Mouse (Mus musculus): Measurements from ENCODE around the gene Mark3. TPM values are rescaled to one million over a fixed set of nuclear protein-coding genes. Genes with fewer than 3 reads are reported as not detected.

Mark3 gene
- total and polyA plus RNA-seq, 3 experiments: 18.1 to 52.5 (median 50.6) TPM

- H3K4me3 ChIP-seq: no peak overlapping the region
- peaks cover 3% of the 10 kb centered on the region; the same call in 1 of the 2 replicates for H3K79me2 ChIP-seq (replicated peaks; ENCODE audit: control insufficient read depth, insufficient read depth, low read length)
- no peak overlapping the region for H3K27ac ChIP-seq
- peaks cover 6% of the 10 kb centered on the region for H3K4me1 ChIP-seq (ENCODE audit: control insufficient read depth, insufficient read depth, low read length)
- H3K36me3 ChIP-seq (ENCODE audit: control insufficient read depth, insufficient read depth, low read length): peaks cover 13% of the 10 kb centered on the region
- H3K9ac ChIP-seq (ENCODE audit: low read depth, low read length): no peak overlapping the region
- WGBS: 74% methylated on average over 2 of the region's 2 CpGs
- intact Hi-C loops (cut with DNase I): no loop called here
- DNase-seq: no peak
- H3K27me3 ChIP-seq (ENCODE audit: control insufficient read depth, insufficient read depth, low read length): no peaks in the 10 kb centered on the region
- TF ChIP-seq POLR2A (IDR thresholded peaks at IDR 0.05; ENCODE audit: insufficient read depth, low read depth, low read length) (no peak), EP300 (IDR thresholded peaks at IDR 0.05; ENCODE audit: insufficient read depth, low read depth, low read length) (no peak)
Observed at GRCm38 (mm10) chr12:111593775-111594174, 19.5 kb downstream of the Mark3 start.

- H3K9ac ChIP-seq (ENCODE audit: low read depth, low read length): no peak overlapping the region
- TF ChIP-seq POLR2A (IDR thresholded peaks at IDR 0.05; ENCODE audit: insufficient read depth, low read depth, low read length) (no peak), EP300 (IDR thresholded peaks at IDR 0.05; ENCODE audit: insufficient read depth, low read depth, low read length) (no peak), CTCF (IDR thresholded peaks at IDR 0.05) (no peak)
- H3K36me3 ChIP-seq (ENCODE audit: control insufficient read depth, insufficient read depth, low read length): peaks cover 10% of the 10 kb centered on the region
- no peak overlapping the region for H3K27ac ChIP-seq
- no peaks in the 10 kb centered on the region for H3K27me3 ChIP-seq (ENCODE audit: control insufficient read depth, insufficient read depth, low read length)
- no peak for DNase-seq
- no peak overlapping the region for H3K4me3 ChIP-seq
- 0 out of 2 replicates have a peak, but pooled peaks cover 3% of the 10 kb centered on the region for H3K79me2 ChIP-seq (replicated peaks; ENCODE audit: control insufficient read depth, insufficient read depth, low read length)
- peaks cover 12% of the 10 kb centered on the region for H3K4me1 ChIP-seq (ENCODE audit: control insufficient read depth, insufficient read depth, low read length)
- WGBS: 96% methylated on average over 1 of the region's 1 CpGs
- intact Hi-C loops (cut with DNase I): no loop called here
Observed at GRCm38 (mm10) chr12:111597310-111597709, 23.0 kb downstream of the Mark3 start.

GRCm38 (mm10) chr12:111598902-111599301 lies 24.6 kb downstream of the Mark3 start:
- Histone ChIP-seq H3K79me2 (replicated peaks; ENCODE audit: control insufficient read depth, insufficient read depth, low read length) (0 out of 2 replicates have a peak, but pooled peaks cover 3% of the 10 kb centered on the region), H3K9ac (ENCODE audit: low read depth, low read length) (no peak overlapping the region), H3K27me3 (ENCODE audit: control insufficient read depth, insufficient read depth, low read length) (no peaks in the 10 kb centered on the region), H3K4me3 (no peak overlapping the region), H3K4me1 (ENCODE audit: control insufficient read depth, insufficient read depth, low read length) (peaks cover 7% of the 10 kb centered on the region), H3K36me3 (ENCODE audit: control insufficient read depth, insufficient read depth, low read length) (peaks cover 2% of the 10 kb centered on the region), H3K27ac (no peak overlapping the region)
- intact Hi-C loops (cut with DNase I): no loop called here
- TF ChIP-seq CTCF (IDR thresholded peaks at IDR 0.05): no peak
- TF ChIP-seq POLR2A (IDR thresholded peaks at IDR 0.05; ENCODE audit: insufficient read depth, low read depth, low read length): no peak
- no peak for TF ChIP-seq EP300 (IDR thresholded peaks at IDR 0.05; ENCODE audit: insufficient read depth, low read depth, low read length)
- 96% methylated on average over 1 of the region's 1 CpGs for WGBS
- DNase-seq: no peak

GRCm38 (mm10) chr12:111599640-111600039 lies 25.3 kb downstream of the Mark3 start:
- Histone ChIP-seq H3K9ac (ENCODE audit: low read depth, low read length) (no peak overlapping the region), H3K27me3 (ENCODE audit: control insufficient read depth, insufficient read depth, low read length) (no peaks in the 10 kb centered on the region), H3K27ac (no peak overlapping the region), H3K4me1 (ENCODE audit: control insufficient read depth, insufficient read depth, low read length) (peaks cover 7% of the 10 kb centered on the region), H3K79me2 (replicated peaks; ENCODE audit: control insufficient read depth, insufficient read depth, low read length) (0 out of 2 replicates have a peak, but pooled peaks cover 3% of the 10 kb centered on the region), H3K36me3 (ENCODE audit: control insufficient read depth, insufficient read depth, low read length) (no peaks in the 10 kb centered on the region; the same call in none of the 2 replicates), H3K4me3 (no peak overlapping the region)
- 29% methylated on average over 5 of the region's 5 CpGs for WGBS
- intact Hi-C loops (cut with DNase I): no loop called here
- no peak for DNase-seq
- TF ChIP-seq EP300 (IDR thresholded peaks at IDR 0.05; ENCODE audit: insufficient read depth, low read depth, low read length) (no peak), POLR2A (IDR thresholded peaks at IDR 0.05; ENCODE audit: insufficient read depth, low read depth, low read length) (no peak), CTCF (IDR thresholded peaks at IDR 0.05) (no peak)

- Histone ChIP-seq H3K79me2 (replicated peaks; ENCODE audit: control insufficient read depth, insufficient read depth, low read length) (no peaks in the 10 kb centered on the region), H3K27ac (no peak overlapping the region), H3K27me3 (ENCODE audit: control insufficient read depth, insufficient read depth, low read length) (no peaks in the 10 kb centered on the region), H3K4me1 (ENCODE audit: control insufficient read depth, insufficient read depth, low read length) (peaks cover 7% of the 10 kb centered on the region), H3K9ac (ENCODE audit: low read depth, low read length) (no peak overlapping the region), H3K36me3 (ENCODE audit: control insufficient read depth, insufficient read depth, low read length) (peaks cover 2% of the 10 kb centered on the region), H3K4me3 (no peak overlapping the region)
- intact Hi-C loops (cut with DNase I): no loop called here
- TF ChIP-seq POLR2A (IDR thresholded peaks at IDR 0.05; ENCODE audit: insufficient read depth, low read depth, low read length) (no peak), EP300 (IDR thresholded peaks at IDR 0.05; ENCODE audit: insufficient read depth, low read depth, low read length) (no peak), CTCF (IDR thresholded peaks at IDR 0.05) (no peak)
- no peak for DNase-seq
- 92% methylated on average over 3 of the region's 3 CpGs for WGBS
Observed at GRCm38 (mm10) chr12:111603871-111604270, 29.5 kb downstream of the Mark3 start.

GRCm38 (mm10) chr12:111605619-111606018 lies 31.3 kb downstream of the Mark3 start:
- 100% methylated on average over 2 of the region's 2 CpGs for WGBS
- peaks cover 2% of the 10 kb centered on the region for H3K4me1 ChIP-seq (ENCODE audit: control insufficient read depth, insufficient read depth, low read length)
- no peak overlapping the region for H3K9ac ChIP-seq (ENCODE audit: low read depth, low read length)
- intact Hi-C loops (cut with DNase I): no loop called here
- no peaks in the 10 kb centered on the region for H3K79me2 ChIP-seq (replicated peaks; ENCODE audit: control insufficient read depth, insufficient read depth, low read length)
- H3K27ac ChIP-seq: no peak overlapping the region
- TF ChIP-seq POLR2A (IDR thresholded peaks at IDR 0.05; ENCODE audit: insufficient read depth, low read depth, low read length): no peak
- no peak for TF ChIP-seq CTCF (IDR thresholded peaks at IDR 0.05)
- TF ChIP-seq EP300 (IDR thresholded peaks at IDR 0.05; ENCODE audit: insufficient read depth, low read depth, low read length): no peak
- no peak overlapping the region for H3K4me3 ChIP-seq
- H3K27me3 ChIP-seq (ENCODE audit: control insufficient read depth, insufficient read depth, low read length): no peaks in the 10 kb centered on the region
- 0 out of 2 replicates have a peak, but pooled peaks cover 2% of the 10 kb centered on the region for H3K36me3 ChIP-seq (ENCODE audit: control insufficient read depth, insufficient read depth, low read length)
- no peak for DNase-seq

Data from heart, adult 2 months (tissue).